Mouse (Mus musculus): Measurements from ENCODE around the gene Srr. TPM values are rescaled to one million over a fixed set of nuclear protein-coding genes. Genes with fewer than 3 reads are reported as not detected.

Gene Srr
- polyA plus RNA-seq, 1 experiment, result 10.5 TPM

GRCm38 (mm10) chr11:74962846-74963407 lies 37.2 kb upstream of the Srr start:
- TF ChIP-seq MYOD1 (IDR thresholded peaks at IDR 0.05; ENCODE audit: control insufficient read depth in 1 of 3, insufficient read length in 2 of 3, low read depth in 2 of 3) (no peak), TCF12 (IDR thresholded peaks at IDR 0.05; ENCODE audit: insufficient read depth, poor library complexity, severe bottlenecking) (no peak), SRF (IDR thresholded peaks at IDR 0.05; ENCODE audit: control insufficient read depth, insufficient read length, low read depth) (no peak), POLR2A (IDR thresholded peaks at IDR 0.05; ENCODE audit: insufficient read length, low read depth) (no peak), TCF3 (IDR thresholded peaks at IDR 0.05; ENCODE audit: insufficient read length, low read depth) (no peak), POLR2AphosphoS2 (IDR thresholded peaks at IDR 0.05; ENCODE audit: insufficient read length, low read depth) (no peak), CEBPB (IDR thresholded peaks at IDR 0.05; ENCODE audit: insufficient read depth, poor library complexity, severe bottlenecking) (no peak), MYOG (IDR thresholded peaks at IDR 0.05; ENCODE audit: control insufficient read depth in 1 of 3, insufficient read depth in 1 of 3, insufficient read length in 2 of 3, low read depth in 2 of 3) (no peak), MAX (IDR thresholded peaks at IDR 0.05; ENCODE audit: low read depth) (no peak), E2F4 (IDR thresholded peaks at IDR 0.05; ENCODE audit: insufficient read depth) (no peak)
- H3K27me3 ChIP-seq (ENCODE audit: control insufficient read depth, insufficient read depth, insufficient read length), result no peaks in the 10 kb centered on the region
- H3K79me2 ChIP-seq (ENCODE audit: control insufficient read depth, insufficient read depth), result no peaks in the 10 kb centered on the region
- H3K36me3 ChIP-seq (ENCODE audit: control insufficient read depth, insufficient read depth), result no peaks in the 10 kb centered on the region
- H3K4me2 ChIP-seq (ENCODE audit: low read depth), result no peak overlapping the region
- H3K4me3 ChIP-seq, result no peak overlapping the region
- no peak overlapping the region for H3ac ChIP-seq (ENCODE audit: control insufficient read depth, insufficient read length)

DNA sequence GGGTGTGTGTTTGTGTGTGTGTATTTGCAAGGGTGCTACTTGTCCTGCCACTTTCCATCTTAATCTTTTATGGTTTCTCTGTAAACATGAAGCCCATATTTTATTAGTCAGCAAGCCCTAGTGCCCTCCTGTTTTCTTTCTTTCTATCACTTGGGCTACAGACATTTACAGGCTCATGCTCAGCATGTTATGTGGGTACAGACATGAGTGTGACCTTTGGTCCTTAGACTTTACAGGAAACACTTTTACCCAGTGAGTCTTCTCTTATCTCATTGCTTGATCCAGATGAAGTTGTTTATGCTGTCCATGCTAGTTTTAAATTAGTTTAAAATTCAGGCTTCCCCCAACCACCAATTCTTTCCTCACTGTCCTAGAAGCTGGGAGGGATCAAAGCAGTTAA lies 36.2 kb upstream of the Srr start:
- Histone ChIP-seq H3K4me2 (ENCODE audit: low read depth) (no peak overlapping the region), H3K36me3 (ENCODE audit: control insufficient read depth, insufficient read depth) (no peaks in the 10 kb centered on the region), H3ac (ENCODE audit: control insufficient read depth, insufficient read length) (no peak overlapping the region), H3K79me2 (ENCODE audit: control insufficient read depth, insufficient read depth) (no peaks in the 10 kb centered on the region), H3K4me3 (no peak overlapping the region), H3K27me3 (ENCODE audit: control insufficient read depth, insufficient read depth, insufficient read length) (no peaks in the 10 kb centered on the region)
- no peak for TF ChIP-seq E2F4 (IDR thresholded peaks at IDR 0.05; ENCODE audit: insufficient read depth)
- no peak for TF ChIP-seq TCF3 (IDR thresholded peaks at IDR 0.05; ENCODE audit: insufficient read length, low read depth)
- no peak for TF ChIP-seq SRF (IDR thresholded peaks at IDR 0.05; ENCODE audit: control insufficient read depth, insufficient read length, low read depth)
- no peak for TF ChIP-seq REST (IDR thresholded peaks at IDR 0.05; ENCODE audit: insufficient read depth, insufficient read length)

DNA sequence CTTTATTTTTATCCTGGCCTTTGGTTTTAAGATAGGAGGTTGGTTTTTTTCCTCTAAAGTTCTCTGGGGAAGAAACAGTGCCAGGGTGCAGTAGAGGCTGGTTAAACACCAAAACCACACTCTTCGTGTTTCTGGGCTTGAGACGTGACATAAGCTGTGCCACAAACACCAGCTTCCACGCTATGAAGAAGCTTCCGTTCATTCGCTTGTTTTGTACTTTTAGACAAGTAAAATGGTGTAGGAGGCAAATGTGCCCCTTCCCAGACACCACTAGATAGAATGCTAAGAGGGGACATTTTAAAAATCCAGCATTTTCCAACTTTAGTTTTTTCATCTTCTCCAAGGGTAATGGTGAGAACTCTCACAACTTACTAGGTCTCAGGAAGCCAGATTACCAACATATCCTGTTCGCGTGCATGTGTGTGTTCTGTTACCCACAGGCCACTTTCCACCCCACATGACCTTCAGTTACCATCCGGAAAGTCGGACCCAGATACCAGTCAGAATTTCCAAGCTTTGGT lies 34.3 kb upstream of the Srr start:
- no peaks in the 10 kb centered on the region for H3K36me3 ChIP-seq (ENCODE audit: control insufficient read depth, insufficient read depth)
- no peaks in the 10 kb centered on the region for H3K27me3 ChIP-seq (ENCODE audit: control insufficient read depth, insufficient read depth, insufficient read length)
- H3K4me3 ChIP-seq, result no peak overlapping the region
- H3K4me2 ChIP-seq (ENCODE audit: low read depth), result no peak overlapping the region
- H3K79me2 ChIP-seq (ENCODE audit: control insufficient read depth, insufficient read depth), result no peaks in the 10 kb centered on the region
- TF ChIP-seq USF1 (IDR thresholded peaks at IDR 0.05; ENCODE audit: low read depth) (no peak), REST (IDR thresholded peaks at IDR 0.05; ENCODE audit: insufficient read depth, insufficient read length) (no peak), MAX (IDR thresholded peaks at IDR 0.05; ENCODE audit: low read depth) (no peak), SRF (IDR thresholded peaks at IDR 0.05; ENCODE audit: control insufficient read depth, insufficient read length, low read depth) (no peak), TCF12 (IDR thresholded peaks at IDR 0.05; ENCODE audit: insufficient read depth, poor library complexity, severe bottlenecking) (no peak), POLR2AphosphoS2 (IDR thresholded peaks at IDR 0.05; ENCODE audit: insufficient read length, low read depth) (no peak), CEBPB (IDR thresholded peaks at IDR 0.05; ENCODE audit: insufficient read depth, poor library complexity, severe bottlenecking) (no peak), TCF3 (IDR thresholded peaks at IDR 0.05; ENCODE audit: insufficient read length, low read depth) (no peak), POLR2A (IDR thresholded peaks at IDR 0.05; ENCODE audit: insufficient read length, low read depth) (no peak), MYOD1 (IDR thresholded peaks at IDR 0.05; ENCODE audit: control insufficient read depth in 1 of 3, insufficient read length in 2 of 3, low read depth in 2 of 3) (no peak), MYOG (IDR thresholded peaks at IDR 0.05; ENCODE audit: control insufficient read depth in 1 of 3, insufficient read depth in 1 of 3, insufficient read length in 2 of 3, low read depth in 2 of 3) (no peak), E2F4 (IDR thresholded peaks at IDR 0.05; ENCODE audit: insufficient read depth) (no peak)
- H3ac ChIP-seq (ENCODE audit: control insufficient read depth, insufficient read length), result no peak overlapping the region

- no peaks in the 10 kb centered on the region for H3K79me2 ChIP-seq (ENCODE audit: control insufficient read depth, insufficient read depth)
- no peak overlapping the region for H3K4me3 ChIP-seq
- H3ac ChIP-seq (ENCODE audit: control insufficient read depth, insufficient read length), result no peak overlapping the region
- TF ChIP-seq MAX (IDR thresholded peaks at IDR 0.05; ENCODE audit: low read depth), result no peak
- no peak for TF ChIP-seq TCF3 (IDR thresholded peaks at IDR 0.05; ENCODE audit: insufficient read length, low read depth)
- no peak for TF ChIP-seq USF1 (IDR thresholded peaks at IDR 0.05; ENCODE audit: low read depth)
- no peak for TF ChIP-seq TCF12 (IDR thresholded peaks at IDR 0.05; ENCODE audit: insufficient read depth, poor library complexity, severe bottlenecking)
- TF ChIP-seq POLR2AphosphoS2 (IDR thresholded peaks at IDR 0.05; ENCODE audit: insufficient read length, low read depth), result no peak
- no peak for TF ChIP-seq E2F4 (IDR thresholded peaks at IDR 0.05; ENCODE audit: insufficient read depth)
- no peak for TF ChIP-seq CEBPB (IDR thresholded peaks at IDR 0.05; ENCODE audit: insufficient read depth, poor library complexity, severe bottlenecking)
- TF ChIP-seq POLR2A (IDR thresholded peaks at IDR 0.05; ENCODE audit: insufficient read length, low read depth), result no peak
- TF ChIP-seq REST (IDR thresholded peaks at IDR 0.05; ENCODE audit: insufficient read depth, insufficient read length), result no peak
- TF ChIP-seq MYOG (IDR thresholded peaks at IDR 0.05; ENCODE audit: control insufficient read depth in 1 of 3, insufficient read depth in 1 of 3, insufficient read length in 2 of 3, low read depth in 2 of 3), result no peak
- no peak for TF ChIP-seq MYOD1 (IDR thresholded peaks at IDR 0.05; ENCODE audit: control insufficient read depth in 1 of 3, insufficient read length in 2 of 3, low read depth in 2 of 3)
- TF ChIP-seq SRF (IDR thresholded peaks at IDR 0.05; ENCODE audit: control insufficient read depth, insufficient read length, low read depth), result no peak
- no peaks in the 10 kb centered on the region for H3K27me3 ChIP-seq (ENCODE audit: control insufficient read depth, insufficient read depth, insufficient read length)
- H3K36me3 ChIP-seq (ENCODE audit: control insufficient read depth, insufficient read depth), result no peaks in the 10 kb centered on the region
- H3K4me2 ChIP-seq (ENCODE audit: low read depth), result no peak overlapping the region
Observed at GRCm38 (mm10) chr11:74959501-74959900, 33.8 kb upstream of the Srr start.

DNA sequence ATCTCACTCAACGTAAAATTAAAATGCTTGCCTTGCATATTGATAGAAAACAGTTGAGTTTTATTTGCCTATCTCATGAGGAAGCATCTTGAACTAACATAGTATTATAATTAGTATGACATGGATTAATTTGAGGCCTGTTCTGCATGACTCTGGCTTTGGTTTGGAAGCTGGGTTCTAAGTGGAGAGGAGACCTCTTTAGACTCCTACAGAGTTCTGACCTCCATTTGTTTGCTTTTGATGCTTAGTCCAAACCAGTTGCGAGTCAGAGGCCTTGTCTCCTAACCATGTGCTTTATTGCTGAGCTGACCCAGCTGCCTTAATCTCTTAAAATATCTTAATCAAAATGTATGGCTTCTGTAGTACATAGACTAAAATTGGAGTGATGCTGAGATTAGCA lies 31.9 kb upstream of the Srr start:
- Histone ChIP-seq H3K27me3 (ENCODE audit: control insufficient read depth, insufficient read depth, insufficient read length) (no peaks in the 10 kb centered on the region), H3K4me2 (ENCODE audit: low read depth) (no peak overlapping the region), H3K79me2 (ENCODE audit: control insufficient read depth, insufficient read depth) (no peaks in the 10 kb centered on the region), H3K4me3 (no peak overlapping the region), H3K36me3 (ENCODE audit: control insufficient read depth, insufficient read depth) (no peaks in the 10 kb centered on the region), H3ac (ENCODE audit: control insufficient read depth, insufficient read length) (no peak overlapping the region)
- no peak for TF ChIP-seq POLR2A (IDR thresholded peaks at IDR 0.05; ENCODE audit: insufficient read length, low read depth)
- no peak for TF ChIP-seq REST (IDR thresholded peaks at IDR 0.05; ENCODE audit: insufficient read depth, insufficient read length)
- TF ChIP-seq E2F4 (IDR thresholded peaks at IDR 0.05; ENCODE audit: insufficient read depth), result no peak
